Mouse (Mus musculus): ENCODE results near the gene Fastk. TPM values are rescaled to one million over a fixed set of nuclear protein-coding genes. Genes with fewer than 3 reads are reported as not detected.

The Fastk gene
- polyA plus RNA-seq, 1 experiment from 2014 or later: 113 TPM

GRCm38 (mm10) chr5:24451264-24452029 is 6.4 kb upstream of the Fastk start:
- no peaks in the 10 kb centered on the region for H3K36me3 ChIP-seq
- peak; percentile 69 for ATAC-seq (ENCODE audit: low FRiP score)
- H3K4me1 ChIP-seq: peaks cover 56% of the 10 kb centered on the region
- H3K27me3 ChIP-seq: 0 out of 2 replicates have a peak, but pooled peaks cover 3% of the 10 kb centered on the region
- H3K9ac ChIP-seq: peak overlapping the region; percentile 99
- H3K27ac ChIP-seq: peak overlapping the region; percentile 95
- peak overlapping the region; percentile 93 for H3K4me2 ChIP-seq (replicated peaks)
- H3K4me3 ChIP-seq: peak overlapping the region; percentile 95
- 2% methylated on average over 41 of the region's 66 CpGs for WGBS
- no peaks in the 10 kb centered on the region for H3K9me3 ChIP-seq (replicated peaks)

GRCm38 (mm10) chr5:24447624-24448298 is 2.7 kb upstream of the Fastk start, which contains the start of gene Tmub1:
Gene Tmub1, minus strand, starts transcription at chr5:24447854.
- Histone ChIP-seq H3K9ac (peak within 1 kb of the TSS; percentile 70), H3K9me3 (replicated peaks) (no peaks in the 10 kb centered on the region), H3K36me3 (peaks cover 5% of the 10 kb centered on the region), H3K27me3 (0 out of 2 replicates have a peak, but pooled peaks cover 3% of the 10 kb centered on the region), H3K27ac (peak within 1 kb of the TSS; percentile 53), H3K4me1 (peaks cover 40% of the 10 kb centered on the region), H3K4me3 (peak within 1 kb of the TSS; percentile 54), H3K4me2 (replicated peaks) (peak within 1 kb of the TSS; percentile 78)
- peak; percentile 43 for ATAC-seq (ENCODE audit: low FRiP score)
- 2% methylated on average over 34 of the region's 34 CpGs for WGBS

GRCm38 (mm10) chr5:24446630-24447029 is 1.5 kb upstream of the Fastk start:
- H3K27me3 ChIP-seq: 0 out of 2 replicates have a peak, but pooled peaks cover 3% of the 10 kb centered on the region
- H3K36me3 ChIP-seq: peaks cover 13% of the 10 kb centered on the region
- no peak overlapping the region; the same call in 1 of the 2 replicates for H3K27ac ChIP-seq
- H3K4me2 ChIP-seq (replicated peaks): peak overlapping the region; percentile 78
- no peaks in the 10 kb centered on the region for H3K9me3 ChIP-seq (replicated peaks)
- H3K4me3 ChIP-seq: peak overlapping the region; percentile 54; the same call in 1 of the 2 replicates
- peaks cover 39% of the 10 kb centered on the region for H3K4me1 ChIP-seq
- H3K9ac ChIP-seq: no peak overlapping the region
- ATAC-seq (ENCODE audit: low FRiP score): no peak
- WGBS: 92% methylated on average over 7 of the region's 7 CpGs

- H3K4me1 ChIP-seq: peaks cover 34% of the 10 kb centered on the region
- peak overlapping the region; percentile 94 for H3K9ac ChIP-seq
- peaks cover 24% of the 10 kb centered on the region for H3K36me3 ChIP-seq
- 55% methylated on average over 20 of the region's 20 CpGs for WGBS
- ATAC-seq (ENCODE audit: low FRiP score): no peak
- no peaks in the 10 kb centered on the region for H3K9me3 ChIP-seq (replicated peaks)
- H3K4me3 ChIP-seq: peak overlapping the region; percentile 84
- peak overlapping the region; percentile 96 for H3K4me2 ChIP-seq (replicated peaks)
- H3K27me3 ChIP-seq: 0 out of 2 replicates have a peak, but pooled peaks cover 3% of the 10 kb centered on the region
- H3K27ac ChIP-seq: peak overlapping the region; percentile 88
Measured at GRCm38 (mm10) chr5:24445428-24446080, 467 bp upstream of the Fastk start.

GRCm38 (mm10) chr5:24443927-24444326 is 1.2 kb downstream of the Fastk start:
- Histone ChIP-seq H3K27me3 (no peaks in the 10 kb centered on the region), H3K4me1 (peaks cover 34% of the 10 kb centered on the region), H3K4me3 (peak overlapping the region; percentile 84), H3K9me3 (replicated peaks) (no peaks in the 10 kb centered on the region), H3K4me2 (replicated peaks) (peak overlapping the region; percentile 96), H3K36me3 (peaks cover 39% of the 10 kb centered on the region), H3K9ac (peak overlapping the region; percentile 94), H3K27ac (no peak overlapping the region)
- ATAC-seq (ENCODE audit: low FRiP score): no peak
- WGBS: 79% methylated on average over 12 of the region's 12 CpGs

GRCm38 (mm10) chr5:24443204-24443603 is 1.9 kb downstream of the Fastk start:
- no peak overlapping the region for H3K27ac ChIP-seq
- no peak overlapping the region for H3K4me2 ChIP-seq (replicated peaks)
- H3K4me3 ChIP-seq: no peak overlapping the region
- no peak overlapping the region for H3K9ac ChIP-seq
- ATAC-seq (ENCODE audit: low FRiP score): no peak
- H3K9me3 ChIP-seq (replicated peaks): no peaks in the 10 kb centered on the region
- WGBS: 92% methylated on average over 7 of the region's 7 CpGs
- peaks cover 45% of the 10 kb centered on the region for H3K36me3 ChIP-seq
- no peaks in the 10 kb centered on the region for H3K27me3 ChIP-seq
- H3K4me1 ChIP-seq: peaks cover 34% of the 10 kb centered on the region

GRCm38 (mm10) chr5:24442029-24442428 is 3.1 kb downstream of the Fastk start:
- peaks cover 45% of the 10 kb centered on the region for H3K36me3 ChIP-seq
- H3K27ac ChIP-seq: no peak overlapping the region
- WGBS: 88% methylated on average over 9 of the region's 9 CpGs

GRCm38 (mm10) chr5:24441187-24441586 is 3.9 kb downstream of the Fastk start:
- no peak for ATAC-seq (ENCODE audit: low FRiP score)
- H3K27ac ChIP-seq: no peak overlapping the region
- no peaks in the 10 kb centered on the region for H3K9me3 ChIP-seq (replicated peaks)
- H3K4me1 ChIP-seq: peaks cover 19% of the 10 kb centered on the region
- no peak overlapping the region for H3K4me2 ChIP-seq (replicated peaks)
- no peak overlapping the region for H3K4me3 ChIP-seq
- 94% methylated on average over 8 of the region's 8 CpGs for WGBS
- H3K36me3 ChIP-seq: peaks cover 45% of the 10 kb centered on the region
- H3K9ac ChIP-seq: no peak overlapping the region
- no peaks in the 10 kb centered on the region for H3K27me3 ChIP-seq

More at GRCm38 (mm10) chr5:24442029-24442428, 3.1 kb downstream of the Fastk start:
- H3K9me3 ChIP-seq (replicated peaks): no peaks in the 10 kb centered on the region
- H3K9ac ChIP-seq: no peak overlapping the region
- H3K4me3 ChIP-seq: no peak overlapping the region
- no peak for ATAC-seq (ENCODE audit: low FRiP score)
- no peaks in the 10 kb centered on the region for H3K27me3 ChIP-seq
- H3K4me1 ChIP-seq: peaks cover 25% of the 10 kb centered on the region
- H3K4me2 ChIP-seq (replicated peaks): no peak overlapping the region

GRCm38 (mm10) chr5:24433993-24434392 is 11.1 kb downstream of the Fastk start:
- WGBS: 91% methylated on average over 8 of the region's 8 CpGs
- H3K36me3 ChIP-seq: peaks cover 73% of the 10 kb centered on the region
- H3K27me3 ChIP-seq: no peaks in the 10 kb centered on the region
- no peak overlapping the region for H3K9ac ChIP-seq
- no peaks in the 10 kb centered on the region for H3K9me3 ChIP-seq (replicated peaks)
- ATAC-seq (ENCODE audit: low FRiP score): no peak
- H3K4me3 ChIP-seq: no peak overlapping the region
- H3K4me1 ChIP-seq: no peaks in the 10 kb centered on the region
- no peak overlapping the region for H3K27ac ChIP-seq
- no peak overlapping the region for H3K4me2 ChIP-seq (replicated peaks)

GRCm38 (mm10) chr5:24428596-24428995 is 16.5 kb downstream of the Fastk start:
- H3K9ac ChIP-seq: no peak overlapping the region
- 19% methylated on average over 9 of the region's 9 CpGs for WGBS
- peaks cover 47% of the 10 kb centered on the region for H3K4me1 ChIP-seq
- peaks cover 13% of the 10 kb centered on the region; the same call in 1 of the 2 replicates for H3K27me3 ChIP-seq
- no peak overlapping the region for H3K4me3 ChIP-seq
- H3K4me2 ChIP-seq (replicated peaks): peak overlapping the region; percentile 80; the same call in 1 of the 2 replicates
- no peaks in the 10 kb centered on the region for H3K9me3 ChIP-seq (replicated peaks)
- peaks cover 44% of the 10 kb centered on the region for H3K36me3 ChIP-seq
- no peak overlapping the region for H3K27ac ChIP-seq
- ATAC-seq (ENCODE audit: low FRiP score): no peak

- H3K36me3 ChIP-seq: peaks cover 38% of the 10 kb centered on the region
- peak overlapping the region; percentile 80 for H3K4me2 ChIP-seq (replicated peaks)
- no peak for ATAC-seq (ENCODE audit: low FRiP score)
- WGBS: 5% methylated on average over 15 of the region's 15 CpGs
- no peak overlapping the region for H3K27ac ChIP-seq
- peak overlapping the region; percentile 28; the same call in 1 of the 2 replicates for H3K9ac ChIP-seq
- no peaks in the 10 kb centered on the region for H3K9me3 ChIP-seq (replicated peaks)
- H3K27me3 ChIP-seq: peaks cover 13% of the 10 kb centered on the region; the same call in 1 of the 2 replicates
- peaks cover 48% of the 10 kb centered on the region for H3K4me1 ChIP-seq
- no peak overlapping the region for H3K4me3 ChIP-seq
Measured at GRCm38 (mm10) chr5:24427981-24428402, 17.1 kb downstream of the Fastk start.

GRCm38 (mm10) chr5:24427285-24427633 is 17.8 kb downstream of the Fastk start:
- 11% methylated on average over 12 of the region's 12 CpGs for WGBS
- Histone ChIP-seq H3K4me3 (no peak overlapping the region), H3K9me3 (replicated peaks) (no peaks in the 10 kb centered on the region), H3K4me1 (peaks cover 56% of the 10 kb centered on the region), H3K9ac (no peak overlapping the region), H3K27ac (no peak overlapping the region), H3K36me3 (peaks cover 30% of the 10 kb centered on the region), H3K27me3 (peaks cover 13% of the 10 kb centered on the region; the same call in 1 of the 2 replicates), H3K4me2 (replicated peaks) (peak overlapping the region; percentile 80)
- ATAC-seq (ENCODE audit: low FRiP score): no peak

Measured in hindbrain, embryonic 12.5 days (tissue).